ENCODE assay signal across 12 mouse cellular contexts in the genomic region with DNA sequence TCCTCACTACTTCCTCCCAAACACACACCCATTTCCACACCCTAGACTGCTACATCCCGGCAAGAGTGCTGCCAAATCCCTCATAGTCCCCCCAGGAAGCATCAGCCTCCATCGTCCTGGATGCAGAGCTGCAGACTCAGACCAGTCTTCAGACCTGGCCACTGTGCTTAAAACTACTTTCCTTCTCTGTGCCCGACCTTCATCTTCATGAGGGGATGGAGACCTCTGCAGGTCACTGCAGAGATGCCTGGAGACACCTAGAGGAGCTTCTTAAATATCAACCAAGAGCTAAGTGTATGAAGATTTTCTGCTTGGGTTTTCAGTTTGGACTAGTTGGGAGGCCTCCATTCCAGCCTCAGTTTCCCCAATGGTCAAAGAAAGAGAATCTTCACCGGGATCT. TPM values are rescaled to one million over a fixed set of nuclear protein-coding genes. Genes with fewer than 3 reads are reported as not detected.
DNase-seq lines count a peak whose midpoint lies in the region; ATAC-seq and TF ChIP-seq lines count a peak whose summit lies in the region.
"Had no signal": no experiment of that assay in that cellular context is flagged by ENCODE, and none has a peak within 500 bp of the region (broad histone marks: within the 10 kb centered on the region; RNA-seq: fewer than 3 reads in every experiment).

No protein-coding gene starts in this region.

- no peaks in the 10 kb centered on the region for H3K4me1 ChIP-seq in hindbrain, postnatal 0 days (ENCODE audit: insufficient read depth, low read length)
- no peaks in the 10 kb centered on the region for H3K4me1 ChIP-seq in hindbrain, embryonic 11.5 days (replicated peaks; ENCODE audit: control insufficient read depth, insufficient read depth, low read length)
- no peaks in the 10 kb centered on the region for H3K4me1 ChIP-seq in hindbrain, embryonic 13.5 days (replicated peaks)

- H3K9ac ChIP-seq in hindbrain, postnatal 0 days (replicated peaks; ENCODE audit: low read length) = no peak overlapping the region
- H3K9ac ChIP-seq in hindbrain, embryonic 11.5 days (ENCODE audit: low read depth, low read length) = no peak overlapping the region
- H3K9ac ChIP-seq in hindbrain, embryonic 13.5 days = no peak overlapping the region

- H3K27ac ChIP-seq in hindbrain, postnatal 0 days = no peak overlapping the region
- no peak overlapping the region for H3K27ac ChIP-seq in hindbrain, embryonic 11.5 days (ENCODE audit: low read depth, low read length)
- no peak overlapping the region for H3K27ac ChIP-seq in hindbrain, embryonic 13.5 days

- no peak overlapping the region for H3K4me3 ChIP-seq in hindbrain, postnatal 0 days (ENCODE audit: low read length)
- no peak overlapping the region for H3K4me3 ChIP-seq in hindbrain, embryonic 11.5 days (ENCODE audit: low read depth, low read length)
- H3K4me3 ChIP-seq in hindbrain, embryonic 13.5 days = no peak overlapping the region

- H3K9me3 ChIP-seq in hindbrain, postnatal 0 days (ENCODE audit: low read length) = no peaks in the 10 kb centered on the region
- no peaks in the 10 kb centered on the region for H3K9me3 ChIP-seq in hindbrain, embryonic 11.5 days (ENCODE audit: control insufficient read depth, low read length)
- no peaks in the 10 kb centered on the region for H3K9me3 ChIP-seq in hindbrain, embryonic 13.5 days

- H3K4me2 ChIP-seq in hindbrain, postnatal 0 days (ENCODE audit: low read depth, low read length) = no peak overlapping the region
- no peak overlapping the region for H3K4me2 ChIP-seq in hindbrain, embryonic 11.5 days (replicated peaks; ENCODE audit: low read depth, low read length)
- H3K4me2 ChIP-seq in hindbrain, embryonic 13.5 days = no peak overlapping the region
- H3K4me2 ChIP-seq: midbrain, embryonic 11.5 days had no signal

- H3K36me3 ChIP-seq in hindbrain, postnatal 0 days (ENCODE audit: insufficient read depth, low read length) = no peaks in the 10 kb centered on the region
- no peaks in the 10 kb centered on the region for H3K36me3 ChIP-seq in hindbrain, embryonic 11.5 days (ENCODE audit: control insufficient read depth, insufficient read depth, low read length)
- H3K36me3 ChIP-seq in hindbrain, embryonic 13.5 days = no peaks in the 10 kb centered on the region

- no peaks in the 10 kb centered on the region for H3K27me3 ChIP-seq in hindbrain, postnatal 0 days (ENCODE audit: insufficient read depth, low read length)
- no peaks in the 10 kb centered on the region for H3K27me3 ChIP-seq in hindbrain, embryonic 11.5 days (ENCODE audit: control insufficient read depth, insufficient read depth, low read length)
- H3K27me3 ChIP-seq in hindbrain, embryonic 13.5 days = no peaks in the 10 kb centered on the region

- DNase-seq in hindbrain, postnatal 0 days (ENCODE audit: low spot score) = peak; percentile 58
- no peak for DNase-seq in hindbrain, embryonic 11.5 days (ENCODE audit: low spot score)
- DNase-seq in B cell, adult 2 months = peak; percentile 6 to 19
- DNase-seq in NIH3T3 (ENCODE audit: low read depth) = peak; percentile 70
- DNase-seq in lung, postnatal 10 days = peak; percentile 52
- DNase-seq in urinary bladder, postnatal 14 days (ENCODE audit: low spot score) = no peak

- WGBS in hindbrain, postnatal 0 days = 67% methylated on average over 4 of the region's 4 CpGs
- WGBS in hindbrain, embryonic 11.5 days = 66% methylated on average over 4 of the region's 4 CpGs
- WGBS in hindbrain, embryonic 13.5 days = 64% methylated on average over 4 of the region's 4 CpGs

- peak; percentile 66 for TF ChIP-seq CTCF in hindbrain, postnatal 0 days (IDR thresholded peaks at IDR 0.05; ENCODE audit: low read depth)

- ATAC-seq in hindbrain, postnatal 0 days = 0 out of 2 replicates have a peak, but pooled peaks have one; percentile 32
- ATAC-seq in hindbrain, embryonic 11.5 days (ENCODE audit: low FRiP score) = no peak
- ATAC-seq in hindbrain, embryonic 13.5 days (ENCODE audit: low FRiP score) = no peak
- ATAC-seq in erythroblast, adult 5-6 weeks (replicated peaks; ENCODE audit: low FRiP score, poor library complexity, severe bottlenecking) = no peak

RNA-seq across cellular contexts. Expression of a gene that starts 4.6 kb away (rescaled TPM):
- not detected in 2 replicates for total RNA-seq in hindbrain, postnatal 0 days (2014; rRNA removed)
- not detected in 2 replicates for polyA plus RNA-seq in hindbrain, postnatal 0 days (2015; fragmentation: Nextera tagmentation; extraction: Ambion mirVana)
- not detected in 2 replicates for polyA plus RNA-seq in hindbrain, embryonic 11.5 days (2014; fragmentation: Nextera tagmentation; extraction: Ambion mirVana)
- not detected in 2 replicates for polyA plus RNA-seq in hindbrain, embryonic 13.5 days (2015; fragmentation: Nextera tagmentation; extraction: Ambion mirVana)
- not detected in 2 replicates for total RNA-seq in erythroblast, adult 5-6 weeks (2015; ENCODE audit: low replicate concordance)
- not detected in 2 replicates for total RNA-seq in erythroblast, adult 5-6 weeks (2017; ENCODE audit: low replicate concordance)
- total RNA-seq: adrenal gland, postnatal 36 days; gastrocnemius, adult 8-10 months; layer of hippocampus, postnatal 10 days had no signal
- polyA plus RNA-seq: midbrain, embryonic 11.5 days had no signal

RNA-seq across cellular contexts. Expression of a gene that starts 13.0 kb away (rescaled TPM):
- not detected in 2 replicates for total RNA-seq in hindbrain, postnatal 0 days (2014; rRNA removed)
- polyA plus RNA-seq in hindbrain, postnatal 0 days (2015; fragmentation: Nextera tagmentation; extraction: Ambion mirVana) = not detected in 2 replicates
- not detected in 2 replicates for polyA plus RNA-seq in hindbrain, embryonic 11.5 days (2014; fragmentation: Nextera tagmentation; extraction: Ambion mirVana)
- not detected in 2 replicates for polyA plus RNA-seq in hindbrain, embryonic 13.5 days (2015; fragmentation: Nextera tagmentation; extraction: Ambion mirVana)
- total RNA-seq in erythroblast, adult 5-6 weeks (2015; ENCODE audit: low replicate concordance) = not detected in 2 replicates
- not detected in 2 replicates for total RNA-seq in erythroblast, adult 5-6 weeks (2017; ENCODE audit: low replicate concordance)
- total RNA-seq: adrenal gland, postnatal 36 days; gastrocnemius, adult 8-10 months; layer of hippocampus, postnatal 10 days had no signal
- polyA plus RNA-seq: midbrain, embryonic 11.5 days had no signal

RNA-seq across cellular contexts. Expression of a gene that starts 49.5 kb away (rescaled TPM):
- 74.4 and 76.9 TPM in 2 replicates for total RNA-seq in hindbrain, postnatal 0 days (2014; rRNA removed)
- 58.2 and 60.1 TPM in 2 replicates for polyA plus RNA-seq in hindbrain, postnatal 0 days (2015; fragmentation: Nextera tagmentation; extraction: Ambion mirVana)
- 15.6 and 16.8 TPM in 2 replicates for polyA plus RNA-seq in hindbrain, embryonic 11.5 days (2014; fragmentation: Nextera tagmentation; extraction: Ambion mirVana)
- 39.6 and 40.4 TPM in 2 replicates for polyA plus RNA-seq in hindbrain, embryonic 13.5 days (2015; fragmentation: Nextera tagmentation; extraction: Ambion mirVana)
- total RNA-seq in erythroblast, adult 5-6 weeks (2015; ENCODE audit: low replicate concordance) = 1.3 TPM in 1 of 2 replicates, not detected in the other
- 0.84 and 3.2 TPM in 2 replicates for total RNA-seq in erythroblast, adult 5-6 weeks (2017; ENCODE audit: low replicate concordance)

Comparison
In these comparisons a context has a peak if more than half of its experiments do, and no peak if none do; other contexts are left out.
1. DNase-seq: peak in hindbrain, postnatal 0 days (single experiment), B cell, adult 2 months (2 of 2), NIH3T3 (single experiment) and lung, postnatal 10 days (single experiment); none in hindbrain, embryonic 11.5 days (single experiment) and urinary bladder, postnatal 14 days (single experiment).